Comparison of ENCODE assay signal across 18 mouse cellular contexts in the genomic region with DNA sequence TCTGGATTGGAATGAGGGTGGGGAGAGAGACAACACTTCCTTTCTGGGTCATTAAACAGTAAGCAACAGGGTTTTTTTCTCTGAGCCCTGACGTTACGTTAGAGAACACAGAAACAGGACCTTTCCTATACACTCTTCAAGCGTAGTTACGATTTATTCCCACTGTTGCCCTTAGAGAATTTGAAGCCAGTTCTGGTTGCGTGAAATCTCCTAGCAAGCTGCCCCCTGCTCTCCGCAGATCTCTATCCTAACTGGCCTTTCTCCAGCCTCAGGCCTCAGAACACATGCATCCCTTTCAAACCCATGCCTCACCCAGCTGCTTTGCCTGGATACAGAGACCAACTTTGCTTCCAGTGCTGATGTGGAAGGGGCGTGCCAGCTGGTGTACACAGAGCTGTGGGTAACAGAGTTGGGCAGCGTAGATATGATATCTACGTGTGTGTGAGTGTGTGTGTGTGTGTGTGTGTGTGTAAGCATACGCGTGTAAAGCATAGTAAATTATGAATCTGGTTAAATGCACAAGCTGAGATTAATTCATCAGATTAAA. TPM values are rescaled to one million over a fixed set of nuclear protein-coding genes. Genes with fewer than 3 reads are reported as not detected.
DNase-seq lines count a peak whose midpoint lies in the region; ATAC-seq and TF ChIP-seq lines count a peak whose summit lies in the region.
"Had no signal": no experiment of that assay in that cellular context is flagged by ENCODE, and none has a peak within 500 bp of the region (broad histone marks: within the 10 kb centered on the region; RNA-seq: fewer than 3 reads in every experiment).

No protein-coding gene starts in this region.

- no peak for DNase-seq in hindbrain, embryonic 10.5 days (ENCODE audit: low spot score)
- DNase-seq in hindbrain, postnatal 0 days (ENCODE audit: low spot score), result no peak
- DNase-seq in midbrain, embryonic 11.5 days (ENCODE audit: low spot score, missing footprints), result peak; percentile 89
- DNase-seq in liver, embryonic 14.5 days (ENCODE audit: low read depth in 3 of 3, low spot score in 3 of 3), result no peak
- peak; percentile 20 for DNase-seq in stomach, postnatal 0 days (ENCODE audit: low spot score)
- DNase-seq in lung, postnatal 14 days, result no peak
- DNase-seq: adrenal gland, postnatal 36 days; cerebellum, adult 8-10 months; heart, postnatal 4 days; lung, embryonic 14.5 days; retina, postnatal 1 day had no signal

- H3K27ac ChIP-seq in hindbrain, embryonic 10.5 days, result 0 out of 2 replicates have a peak overlapping the region, but pooled peaks have one; percentile 2
- no peak overlapping the region for H3K27ac ChIP-seq in hindbrain, postnatal 0 days
- no peak overlapping the region for H3K27ac ChIP-seq in midbrain, embryonic 11.5 days (ENCODE audit: low read depth, low read length)
- no peak overlapping the region for H3K27ac ChIP-seq in midbrain, embryonic 15.5 days
- no peak overlapping the region for H3K27ac ChIP-seq in liver, embryonic 14.5 days
- H3K27ac ChIP-seq in stomach, postnatal 0 days (replicated peaks), result no peak overlapping the region
- H3K27ac ChIP-seq: embryonic facial prominence, embryonic 13.5 days; intestine, embryonic 15.5 days; kidney, postnatal 0 days; layer of hippocampus, adult 2 months; left cerebral cortex, adult 2 months; limb, embryonic 12.5 days had no signal

- H3K4me2 ChIP-seq in hindbrain, postnatal 0 days (ENCODE audit: low read depth, low read length), result no peak overlapping the region
- no peak overlapping the region for H3K4me2 ChIP-seq in midbrain, embryonic 11.5 days
- H3K4me2 ChIP-seq in midbrain, embryonic 15.5 days, result no peak overlapping the region
- H3K4me2 ChIP-seq in liver, embryonic 14.5 days (ENCODE audit: low read depth), result no peak overlapping the region
- no peak overlapping the region for H3K4me2 ChIP-seq in stomach, postnatal 0 days (replicated peaks; ENCODE audit: low read depth)
- H3K4me2 ChIP-seq: embryonic facial prominence, embryonic 13.5 days; intestine, embryonic 15.5 days; limb, embryonic 12.5 days; lung, embryonic 14.5 days had no signal

- no peaks in the 10 kb centered on the region for H3K9me3 ChIP-seq in hindbrain, embryonic 10.5 days
- no peaks in the 10 kb centered on the region for H3K9me3 ChIP-seq in hindbrain, postnatal 0 days (ENCODE audit: low read length)
- H3K9me3 ChIP-seq in midbrain, embryonic 11.5 days (ENCODE audit: control insufficient read depth, low read length), result no peaks in the 10 kb centered on the region
- H3K9me3 ChIP-seq in midbrain, embryonic 15.5 days, result no peaks in the 10 kb centered on the region
- no peaks in the 10 kb centered on the region for H3K9me3 ChIP-seq in liver, embryonic 14.5 days (ENCODE audit: control insufficient read depth, low read length)
- H3K9me3 ChIP-seq in stomach, postnatal 0 days (ENCODE audit: control insufficient read depth, low read length), result no peaks in the 10 kb centered on the region
- H3K9me3 ChIP-seq: embryonic facial prominence, embryonic 13.5 days; intestine, embryonic 15.5 days; limb, embryonic 12.5 days had no signal

- H3K4me1 ChIP-seq in hindbrain, embryonic 10.5 days (replicated peaks), result peaks cover 18% of the 10 kb centered on the region
- no peaks in the 10 kb centered on the region for H3K4me1 ChIP-seq in hindbrain, postnatal 0 days (ENCODE audit: insufficient read depth, low read length)
- H3K4me1 ChIP-seq in midbrain, embryonic 11.5 days (ENCODE audit: control insufficient read depth, insufficient read depth, low read length), result peaks cover 15% of the 10 kb centered on the region
- H3K4me1 ChIP-seq in midbrain, embryonic 15.5 days, result peaks cover 19% of the 10 kb centered on the region
- H3K4me1 ChIP-seq in liver, embryonic 14.5 days (replicated peaks; ENCODE audit: control insufficient read depth in 2 of 2, insufficient read depth in 2 of 2, low read length in 1 of 2), result peaks cover 12 to 29% of the 10 kb centered on the region in 2 experiments
- H3K4me1 ChIP-seq in stomach, postnatal 0 days (replicated peaks; ENCODE audit: control insufficient read depth, insufficient read depth), result no peaks in the 10 kb centered on the region
- H3K4me1 ChIP-seq: limb, embryonic 12.5 days had no signal

- no peak for ATAC-seq in hindbrain, postnatal 0 days
- no peak for ATAC-seq in midbrain, embryonic 11.5 days (ENCODE audit: low FRiP score)
- ATAC-seq in midbrain, embryonic 15.5 days (replicated peaks), result no peak
- ATAC-seq in liver, embryonic 14.5 days (ENCODE audit: insufficient read depth), result 0 out of 2 replicates have a peak, but pooled peaks have one; percentile 32
- ATAC-seq in stomach, postnatal 0 days (ENCODE audit: low FRiP score, low TSS enrichment), result no peak
- ATAC-seq: intestine, embryonic 15.5 days had no signal

- no peak overlapping the region for H3K4me3 ChIP-seq in hindbrain, embryonic 10.5 days
- no peak overlapping the region for H3K4me3 ChIP-seq in hindbrain, postnatal 0 days (ENCODE audit: low read length)
- H3K4me3 ChIP-seq in midbrain, embryonic 11.5 days (ENCODE audit: low read depth, low read length), result no peak overlapping the region
- H3K4me3 ChIP-seq in midbrain, embryonic 15.5 days, result no peak overlapping the region
- H3K4me3 ChIP-seq in liver, embryonic 14.5 days (ENCODE audit: insufficient read depth in 1 of 2, low read depth in 2 of 2, low read length in 2 of 2), result no peak overlapping the region
- no peak overlapping the region for H3K4me3 ChIP-seq in stomach, postnatal 0 days (ENCODE audit: low read depth, low read length)
- H3K4me3 ChIP-seq: embryonic facial prominence, embryonic 13.5 days; intestine, embryonic 15.5 days; layer of hippocampus, adult 2 months; left cerebral cortex, adult 2 months; limb, embryonic 12.5 days had no signal

- H3K9ac ChIP-seq in hindbrain, postnatal 0 days (replicated peaks; ENCODE audit: low read length), result no peak overlapping the region
- no peak overlapping the region for H3K9ac ChIP-seq in midbrain, embryonic 11.5 days (ENCODE audit: low read length)
- H3K9ac ChIP-seq in midbrain, embryonic 15.5 days, result no peak overlapping the region
- no peak overlapping the region for H3K9ac ChIP-seq in liver, embryonic 14.5 days (replicated peaks)
- no peak overlapping the region for H3K9ac ChIP-seq in stomach, postnatal 0 days (ENCODE audit: low read length)
- H3K9ac ChIP-seq: embryonic facial prominence, embryonic 13.5 days; intestine, embryonic 15.5 days; limb, embryonic 12.5 days; lung, embryonic 14.5 days had no signal

- WGBS in hindbrain, embryonic 10.5 days, result 65% methylated on average over 11 of the region's 11 CpGs
- 61% methylated on average over 11 of the region's 11 CpGs for WGBS in hindbrain, postnatal 0 days
- 61% methylated on average over 11 of the region's 11 CpGs for WGBS in midbrain, embryonic 11.5 days
- 53% methylated on average over 11 of the region's 11 CpGs for WGBS in midbrain, embryonic 15.5 days
- 46% methylated on average over 11 of the region's 11 CpGs for WGBS in liver, embryonic 14.5 days (ENCODE audit: insufficient replicate concordance)
- 51% methylated on average over 11 of the region's 11 CpGs for WGBS in stomach, postnatal 0 days

- H3K36me3 ChIP-seq in hindbrain, embryonic 10.5 days, result no peaks in the 10 kb centered on the region
- no peaks in the 10 kb centered on the region for H3K36me3 ChIP-seq in hindbrain, postnatal 0 days (ENCODE audit: insufficient read depth, low read length)
- H3K36me3 ChIP-seq in midbrain, embryonic 11.5 days (ENCODE audit: control insufficient read depth, insufficient read depth, low read length), result no peaks in the 10 kb centered on the region
- no peaks in the 10 kb centered on the region for H3K36me3 ChIP-seq in midbrain, embryonic 15.5 days (replicated peaks)
- no peaks in the 10 kb centered on the region for H3K36me3 ChIP-seq in liver, embryonic 14.5 days (replicated peaks; ENCODE audit: control insufficient read depth, insufficient read depth, low read depth)
- H3K36me3 ChIP-seq in stomach, postnatal 0 days (ENCODE audit: control insufficient read depth, insufficient read depth, low read length), result no peaks in the 10 kb centered on the region
- H3K36me3 ChIP-seq: embryonic facial prominence, embryonic 13.5 days; intestine, embryonic 15.5 days; limb, embryonic 12.5 days had no signal

- no peak for TF ChIP-seq CTCF in hindbrain, postnatal 0 days (IDR thresholded peaks at IDR 0.05; ENCODE audit: low read depth)
- no peak for TF ChIP-seq CTCF in liver, embryonic 14.5 days (IDR thresholded peaks at IDR 0.05; ENCODE audit: low read depth)
- no peak for TF ChIP-seq CTCF in stomach, postnatal 0 days (IDR thresholded peaks at IDR 0.05; ENCODE audit: low read depth)

- no peak for TF ChIP-seq EP300 in liver, embryonic 14.5 days (IDR thresholded peaks at IDR 0.05; ENCODE audit: low read depth)
- no peak for TF ChIP-seq EP300 in stomach, postnatal 0 days (optimal IDR thresholded peaks at IDR 0.05)

- peaks cover 6% of the 10 kb centered on the region; the same call in 1 of the 2 replicates for H3K27me3 ChIP-seq in hindbrain, embryonic 10.5 days (ENCODE audit: insufficient read depth, poor library complexity, severe bottlenecking)
- no peaks in the 10 kb centered on the region for H3K27me3 ChIP-seq in hindbrain, postnatal 0 days (ENCODE audit: insufficient read depth, low read length)
- H3K27me3 ChIP-seq in midbrain, embryonic 11.5 days (ENCODE audit: control insufficient read depth, insufficient read depth, low read length), result no peaks in the 10 kb centered on the region
- no peaks in the 10 kb centered on the region for H3K27me3 ChIP-seq in midbrain, embryonic 15.5 days (replicated peaks)
- no peaks in the 10 kb centered on the region for H3K27me3 ChIP-seq in liver, embryonic 14.5 days (ENCODE audit: control insufficient read depth, insufficient read depth, low read length)
- no peaks in the 10 kb centered on the region for H3K27me3 ChIP-seq in stomach, postnatal 0 days (ENCODE audit: control insufficient read depth, insufficient read depth, low read length)
- H3K27me3 ChIP-seq: intestine, embryonic 15.5 days had no signal

RNA-seq across cellular contexts. Expression of gene Ank2, which starts 38.2 kb away (rescaled TPM):
- polyA plus RNA-seq in hindbrain, embryonic 10.5 days (2016; fragmentation: Nextera tagmentation; extraction: Ambion mirVana), result 43.0 and 65.3 TPM in 2 replicates
- total RNA-seq in hindbrain, postnatal 0 days (2014; rRNA removed), result 497 and 567 TPM in 2 replicates
- 193 and 195 TPM in 2 replicates for polyA plus RNA-seq in hindbrain, postnatal 0 days (2015; fragmentation: Nextera tagmentation; extraction: Ambion mirVana)
- polyA plus RNA-seq in midbrain, embryonic 11.5 days (2014; fragmentation: Nextera tagmentation; extraction: Ambion mirVana), result 66.6 and 74.5 TPM in 2 replicates
- polyA plus RNA-seq in midbrain, embryonic 15.5 days (2015; fragmentation: Nextera tagmentation; extraction: Ambion mirVana), result 192 and 216 TPM in 2 replicates
- polyA plus RNA-seq in liver, embryonic 14.5 days (2012; rRNA removed), result 4.4 and 5.2 TPM in 2 replicates
- 4.8 and 5.5 TPM in 2 replicates for polyA plus RNA-seq in liver, embryonic 14.5 days (2014; fragmentation: Nextera tagmentation; extraction: Ambion mirVana)
- 12.3 and 13.0 TPM in 2 replicates for polyA plus RNA-seq in stomach, postnatal 0 days (2015; fragmentation: Nextera tagmentation; extraction: Ambion mirVana)

Comparison
In these comparisons a context has a peak if more than half of its experiments do, and no peak if none do; other contexts are left out.
1. DNase-seq: peak in midbrain, embryonic 11.5 days (single experiment) and stomach, postnatal 0 days (single experiment); none in hindbrain, embryonic 10.5 days (single experiment), hindbrain, postnatal 0 days (single experiment), liver, embryonic 14.5 days (0 of 3) and lung, postnatal 14 days (single experiment).